ENCODE assay signal across 22 mouse cellular contexts in the genomic region with DNA sequence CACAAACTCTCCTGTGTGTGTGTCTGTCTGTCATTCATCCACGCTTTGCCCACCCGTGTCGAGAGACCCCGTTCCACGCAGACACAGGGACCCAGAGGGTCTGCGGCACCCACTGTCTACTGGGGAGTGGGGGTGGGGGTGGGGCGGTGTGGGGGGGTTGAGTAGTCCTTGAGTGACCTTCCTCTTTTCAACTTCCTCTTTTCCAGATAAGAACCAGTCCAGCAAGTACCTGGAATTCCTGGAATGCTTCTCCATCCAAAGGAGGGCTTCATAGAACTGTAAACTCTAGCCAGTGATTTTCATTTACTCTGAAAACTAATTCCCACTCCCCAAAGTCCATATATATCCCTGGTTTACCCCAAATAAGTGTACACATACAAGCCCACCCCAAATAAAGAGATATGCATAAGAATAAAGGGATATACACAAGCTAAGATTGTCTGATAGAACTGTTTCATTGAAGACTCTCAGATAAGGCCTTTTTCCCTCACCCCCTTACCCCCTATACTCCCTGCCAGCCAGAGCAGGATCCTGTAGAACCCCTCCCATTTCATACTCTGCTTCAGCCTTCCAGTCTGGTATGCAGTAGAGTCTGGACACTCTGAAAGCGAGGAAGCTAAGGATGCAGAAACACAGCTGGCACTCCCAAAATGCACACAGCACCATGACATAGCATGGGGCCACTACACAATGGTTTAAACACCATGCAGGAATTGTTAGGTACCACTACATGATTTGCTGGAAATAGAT.
DNase-seq lines count a peak whose midpoint lies in the region; ATAC-seq and TF ChIP-seq lines count a peak whose summit lies in the region.
"Had no signal": no experiment of that assay in that cellular context is flagged by ENCODE, and none has a peak within 500 bp of the region (broad histone marks: within the 10 kb centered on the region; RNA-seq: fewer than 3 reads in every experiment).

No protein-coding gene starts in this region.

- no peaks in the 10 kb centered on the region for H3K27me3 ChIP-seq in kidney, embryonic 15.5 days
- no peaks in the 10 kb centered on the region for H3K27me3 ChIP-seq in kidney, embryonic 14.5 days (ENCODE audit: control insufficient read depth, insufficient read depth, low read length)
- no peaks in the 10 kb centered on the region for H3K27me3 ChIP-seq in lung, embryonic 15.5 days
- H3K27me3 ChIP-seq in hindbrain, embryonic 10.5 days (ENCODE audit: insufficient read depth, poor library complexity, severe bottlenecking), result no peaks in the 10 kb centered on the region
- H3K27me3 ChIP-seq: embryonic facial prominence, embryonic 15.5 days; hindbrain, embryonic 12.5 days; intestine, embryonic 15.5 days; limb, embryonic 13.5 days; liver, embryonic 15.5 days; Patski had no signal

- no peaks in the 10 kb centered on the region for H3K9me3 ChIP-seq in kidney, embryonic 15.5 days (replicated peaks)
- no peaks in the 10 kb centered on the region for H3K9me3 ChIP-seq in kidney, embryonic 14.5 days (ENCODE audit: control insufficient read depth, low read length)
- H3K9me3 ChIP-seq in ES-E14 (ENCODE audit: control insufficient read depth, insufficient read depth, low read depth, low read length), result no peaks in the 10 kb centered on the region
- H3K9me3 ChIP-seq in lung, embryonic 15.5 days, result no peaks in the 10 kb centered on the region
- no peaks in the 10 kb centered on the region for H3K9me3 ChIP-seq in hindbrain, embryonic 10.5 days
- H3K9me3 ChIP-seq: embryonic facial prominence, embryonic 15.5 days; hindbrain, embryonic 12.5 days; intestine, embryonic 15.5 days; limb, embryonic 13.5 days; liver, embryonic 15.5 days had no signal

- no peaks in the 10 kb centered on the region for H3K4me1 ChIP-seq in kidney, embryonic 15.5 days
- H3K4me1 ChIP-seq in kidney, embryonic 14.5 days (ENCODE audit: control insufficient read depth, insufficient read depth, low read length), result no peaks in the 10 kb centered on the region
- H3K4me1 ChIP-seq in ES-E14 (ENCODE audit: control insufficient read depth in 2 of 2, insufficient read depth in 2 of 2, low read length in 2 of 2, poor library complexity in 1 of 2), result peaks cover 0 to 6% of the 10 kb centered on the region in 2 experiments; a peak in 1 of 4 replicates
- peaks cover 4% of the 10 kb centered on the region; the same call in 1 of the 2 replicates for H3K4me1 ChIP-seq in lung, embryonic 15.5 days
- no peaks in the 10 kb centered on the region for H3K4me1 ChIP-seq in hindbrain, embryonic 10.5 days (replicated peaks)
- H3K4me1 ChIP-seq: embryonic facial prominence, embryonic 15.5 days; hindbrain, embryonic 12.5 days; intestine, embryonic 15.5 days; limb, embryonic 13.5 days; liver, embryonic 15.5 days had no signal

- no peak overlapping the region for H3K27ac ChIP-seq in kidney, embryonic 15.5 days
- H3K27ac ChIP-seq in kidney, embryonic 14.5 days (ENCODE audit: low read depth, low read length), result no peak overlapping the region
- H3K27ac ChIP-seq in ES-E14 (ENCODE audit: insufficient read depth, low read depth, low read length, poor library complexity, severe bottlenecking), result peak overlapping the region; percentile 49
- peak overlapping the region; percentile 70 for H3K27ac ChIP-seq in lung, embryonic 15.5 days
- H3K27ac ChIP-seq in hindbrain, embryonic 10.5 days, result no peak overlapping the region
- H3K27ac ChIP-seq: embryonic facial prominence, embryonic 15.5 days; hindbrain, embryonic 12.5 days; intestine, embryonic 15.5 days; limb, embryonic 13.5 days; liver, embryonic 15.5 days had no signal

- H3K4me3 ChIP-seq in kidney, embryonic 15.5 days (replicated peaks), result no peak overlapping the region
- H3K4me3 ChIP-seq in kidney, embryonic 14.5 days (ENCODE audit: low read length), result no peak overlapping the region
- H3K4me3 ChIP-seq in ES-E14 (ENCODE audit: insufficient read depth in 1 of 2, low read depth in 1 of 2, low read length in 2 of 2, poor library complexity in 1 of 2, severe bottlenecking in 1 of 2), result no peak overlapping the region; a peak in 1 of 4 replicates
- H3K4me3 ChIP-seq in lung, embryonic 15.5 days, result no peak overlapping the region
- H3K4me3 ChIP-seq in hindbrain, embryonic 10.5 days, result no peak overlapping the region
- H3K4me3 ChIP-seq: embryonic facial prominence, embryonic 15.5 days; hindbrain, embryonic 12.5 days; intestine, embryonic 15.5 days; limb, embryonic 13.5 days; liver, embryonic 15.5 days had no signal

- H3K9ac ChIP-seq in kidney, embryonic 15.5 days, result no peak overlapping the region
- no peak overlapping the region for H3K9ac ChIP-seq in kidney, embryonic 14.5 days (ENCODE audit: low read depth, low read length)
- H3K9ac ChIP-seq in ES-E14 (ENCODE audit: insufficient read depth, low read depth, low read length, poor library complexity, severe bottlenecking), result no peak overlapping the region
- H3K9ac ChIP-seq in lung, embryonic 15.5 days, result no peak overlapping the region
- H3K9ac ChIP-seq: embryonic facial prominence, embryonic 15.5 days; hindbrain, embryonic 12.5 days; intestine, embryonic 15.5 days; limb, embryonic 13.5 days; liver, embryonic 15.5 days had no signal

- in situ Hi-C loops in ES-E14 (cut with MboI; ENCODE audit: low sequenced_read_pairs in 2 of 2, unreplicated experiment in 2 of 2), result no loop called here

- H3K36me3 ChIP-seq in kidney, embryonic 15.5 days, result no peaks in the 10 kb centered on the region
- no peaks in the 10 kb centered on the region for H3K36me3 ChIP-seq in kidney, embryonic 14.5 days (ENCODE audit: control insufficient read depth, insufficient read depth, low read length)
- H3K36me3 ChIP-seq in ES-E14 (ENCODE audit: control insufficient read depth, insufficient read depth, low read length, poor library complexity, severe bottlenecking), result no peaks in the 10 kb centered on the region
- H3K36me3 ChIP-seq in lung, embryonic 15.5 days, result no peaks in the 10 kb centered on the region
- H3K36me3 ChIP-seq in hindbrain, embryonic 10.5 days, result no peaks in the 10 kb centered on the region
- H3K36me3 ChIP-seq: embryonic facial prominence, embryonic 15.5 days; hindbrain, embryonic 12.5 days; intestine, embryonic 15.5 days; limb, embryonic 13.5 days; liver, embryonic 15.5 days had no signal

- DNase-seq in ES-E14 (ENCODE audit: low read depth, low spot score), result no peak
- no peak for DNase-seq in hindbrain, embryonic 10.5 days (ENCODE audit: low spot score)
- DNase-seq in ovary, postnatal 14 days (ENCODE audit: low spot score), result no peak
- DNase-seq: adrenal gland, postnatal 36 days; B cell, adult 2 months; cerebellum, adult 11-12 months; cerebellum, postnatal 25 days; embryo, embryonic 11 days; layer of hippocampus, postnatal 36 days; retina, postnatal 1 day; thymus, adult 2 months had no signal

- no peak overlapping the region for H3K4me2 ChIP-seq in kidney, embryonic 15.5 days
- H3K4me2 ChIP-seq in kidney, embryonic 14.5 days (replicated peaks; ENCODE audit: low read depth, low read length), result no peak overlapping the region
- no peak overlapping the region; the same call in 1 of the 2 replicates for H3K4me2 ChIP-seq in lung, embryonic 15.5 days
- H3K4me2 ChIP-seq: embryonic facial prominence, embryonic 15.5 days; hindbrain, embryonic 12.5 days; intestine, embryonic 15.5 days; limb, embryonic 13.5 days; liver, embryonic 15.5 days had no signal

- ATAC-seq in kidney, embryonic 15.5 days (replicated peaks; ENCODE audit: low FRiP score), result 0 out of 2 replicates have a peak, but pooled peaks have one; percentile 36
- ATAC-seq in kidney, embryonic 14.5 days (ENCODE audit: low FRiP score, low TSS enrichment), result no peak
- ATAC-seq in lung, embryonic 15.5 days (ENCODE audit: borderline replicate concordance, extremely low read depth, low FRiP score, low TSS enrichment), result peak; percentile 86
- ATAC-seq in megakaryocyte progenitor cell, adult 5-6 weeks (replicated peaks; ENCODE audit: poor library complexity), result 0 out of 2 replicates have a peak, but pooled peaks have one; percentile 42
- ATAC-seq: intestine, embryonic 15.5 days; midbrain, embryonic 16.5 days; Patski had no signal

- WGBS in kidney, embryonic 15.5 days, result 80% methylated on average over 8 of the region's 8 CpGs
- WGBS in kidney, embryonic 14.5 days, result 73% methylated on average over 8 of the region's 8 CpGs
- 56% methylated on average over 8 of the region's 8 CpGs for WGBS in lung, embryonic 15.5 days
- WGBS in hindbrain, embryonic 10.5 days, result 88% methylated on average over 8 of the region's 8 CpGs

TF ChIP-seq in ES-E14, 5 proteins besides CTCF, POLR2A, EP300 and RAD21:
- no peak for TF ChIP-seq HCFC1 (IDR thresholded peaks at IDR 0.05; ENCODE audit: borderline replicate concordance, insufficient read depth, low read length)
- no peak for TF ChIP-seq ZC3H11A (IDR thresholded peaks at IDR 0.05; ENCODE audit: borderline replicate concordance, low read depth, low read length)
- no peak for TF ChIP-seq ZNF384 (IDR thresholded peaks at IDR 0.05; ENCODE audit: low read depth, low read length)
- peak; percentile 57 for TF ChIP-seq CHD2 (IDR thresholded peaks at IDR 0.05; ENCODE audit: low read depth, low read length)

Comparison
In these comparisons a context has a peak if more than half of its experiments do, and no peak if none do; other contexts are left out.
1. H3K27ac ChIP-seq: peak in ES-E14 (single experiment) and lung, embryonic 15.5 days (single experiment); none in kidney, embryonic 15.5 days (single experiment), kidney, embryonic 14.5 days (single experiment) and hindbrain, embryonic 10.5 days (single experiment).